Mouse (Mus musculus): ENCODE data around the gene Crtc2.

Crtc2 gene

GRCm38 (mm10) chr3:90313367-90313766, 59.4 kb downstream of the Crtc2 start:
- no peak for DNase-seq
